Mouse (Mus musculus): ENCODE measurements around the gene Gsta2. TPM values are rescaled to one million over a fixed set of nuclear protein-coding genes. Genes with fewer than 3 reads are reported as not detected.
"Not testable (repeated sequence)": the region's sequence is repeated elsewhere in the genome, so short reads cannot be mapped to it uniquely, and the experiment has no call there.

Gene Gsta2
- polyA plus RNA-seq, 1 experiment from 2014 or later, result not detected

DNA sequence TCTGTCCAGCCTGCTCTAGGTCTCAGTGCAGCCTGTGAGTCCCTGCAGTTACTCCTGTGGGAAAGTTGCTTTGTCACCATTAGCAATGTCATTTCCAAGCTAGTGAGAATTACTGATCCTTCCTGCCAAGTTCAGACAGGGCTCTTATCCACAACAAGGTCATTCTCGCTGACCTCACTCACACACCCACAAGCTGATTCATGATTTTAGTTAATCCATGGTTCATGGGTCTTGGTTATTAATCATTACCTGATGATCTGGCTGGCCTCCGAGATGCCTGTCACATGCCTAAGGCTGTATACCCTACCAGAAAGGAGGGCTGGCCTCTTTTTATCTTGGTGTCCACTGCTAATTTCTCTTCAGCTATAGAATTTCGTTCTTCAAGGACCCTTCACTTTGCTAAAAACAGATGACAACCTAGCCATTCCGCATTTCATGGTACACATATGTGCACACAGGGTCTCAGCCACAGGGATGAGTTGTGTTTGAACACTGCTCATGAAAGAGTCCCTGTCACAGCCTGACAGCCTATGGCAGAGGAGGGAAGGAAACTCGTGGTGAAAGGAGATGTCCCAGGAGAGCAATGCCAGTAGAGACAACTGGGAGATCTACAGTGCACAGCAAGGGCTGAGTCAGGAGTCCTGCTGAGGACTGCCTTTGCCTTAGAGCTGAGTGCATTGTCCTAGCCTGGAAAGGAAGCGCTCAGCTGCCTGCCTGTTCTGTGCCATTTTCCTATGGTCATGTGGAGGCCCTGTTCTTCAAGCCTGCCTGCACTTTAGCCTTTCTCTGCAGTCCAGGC lies 7.2 kb downstream of the Gsta2 start:
- H3K4me2 ChIP-seq; H3K9me3 ChIP-seq; H3K27me3 ChIP-seq (replicated peaks); H3K4me1 ChIP-seq; H3K36me3 ChIP-seq; H3K4me3 ChIP-seq; ATAC-seq (ENCODE audit: extremely low read depth, insufficient number of reproducible peaks, low FRiP score, low TSS enrichment); H3K27ac ChIP-seq (replicated peaks); H3K9ac ChIP-seq: not testable (repeated sequence)
- WGBS, result 55% methylated on average over 6 of the region's 6 CpGs

DNA sequence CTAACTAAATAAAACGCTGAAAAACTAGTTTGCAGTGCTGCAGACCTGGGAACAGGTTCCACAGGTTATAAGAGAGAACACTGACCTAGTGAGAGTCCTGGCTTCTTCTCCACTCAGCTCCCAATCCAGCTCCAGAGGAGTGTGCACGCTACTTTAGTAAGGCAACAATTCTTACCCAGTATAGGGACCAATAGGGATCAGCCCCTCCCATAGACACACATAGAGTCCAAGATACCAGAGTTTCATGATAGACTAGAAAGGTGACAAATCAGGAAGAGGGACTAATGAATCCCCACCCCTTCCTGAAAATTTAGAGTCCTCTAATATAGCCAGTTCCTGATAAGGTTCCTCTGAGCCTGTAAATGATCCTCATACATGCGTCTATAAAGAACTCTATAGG lies 8.6 kb downstream of the Gsta2 start:
- no peaks in the 10 kb centered on the region for H3K36me3 ChIP-seq
- no peak overlapping the region for H3K9ac ChIP-seq
- H3K4me2 ChIP-seq, result no peak overlapping the region
- no peaks in the 10 kb centered on the region for H3K4me1 ChIP-seq
- WGBS, result 56% methylated on average over 3 of the region's 3 CpGs
- no peaks in the 10 kb centered on the region for H3K9me3 ChIP-seq
- no peak overlapping the region for H3K4me3 ChIP-seq
- ATAC-seq (ENCODE audit: extremely low read depth, insufficient number of reproducible peaks, low FRiP score, low TSS enrichment), result no peak
- H3K27ac ChIP-seq (replicated peaks), result no peak overlapping the region
- no peaks in the 10 kb centered on the region for H3K27me3 ChIP-seq (replicated peaks)

DNA sequence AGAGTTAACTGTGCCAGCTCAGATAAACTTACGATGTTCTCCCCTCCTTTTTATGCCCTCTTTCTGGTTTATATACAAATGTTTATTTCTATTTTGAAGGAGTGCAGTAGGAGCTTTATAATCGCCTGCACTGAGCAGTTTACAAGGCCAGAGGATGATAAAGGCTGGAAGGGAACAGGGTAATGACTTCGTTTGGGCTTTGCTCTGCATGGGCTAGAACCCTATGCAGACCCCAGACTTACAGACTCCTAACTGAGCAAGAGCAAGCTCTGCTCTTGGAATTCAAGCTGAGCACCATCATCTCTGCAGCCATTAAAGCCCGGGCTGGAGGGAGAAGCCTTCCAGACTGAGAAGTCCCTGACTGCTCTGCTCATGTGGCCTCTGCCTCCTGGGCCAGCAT lies 10.4 kb downstream of the Gsta2 start:
- H3K27ac ChIP-seq (replicated peaks); H3K4me1 ChIP-seq; H3K4me2 ChIP-seq; H3K27me3 ChIP-seq (replicated peaks); H3K9me3 ChIP-seq; H3K9ac ChIP-seq; H3K36me3 ChIP-seq; H3K4me3 ChIP-seq; ATAC-seq (ENCODE audit: extremely low read depth, insufficient number of reproducible peaks, low FRiP score, low TSS enrichment): not testable (repeated sequence)
- WGBS, result 50% methylated on average over 4 of the region's 4 CpGs

DNA sequence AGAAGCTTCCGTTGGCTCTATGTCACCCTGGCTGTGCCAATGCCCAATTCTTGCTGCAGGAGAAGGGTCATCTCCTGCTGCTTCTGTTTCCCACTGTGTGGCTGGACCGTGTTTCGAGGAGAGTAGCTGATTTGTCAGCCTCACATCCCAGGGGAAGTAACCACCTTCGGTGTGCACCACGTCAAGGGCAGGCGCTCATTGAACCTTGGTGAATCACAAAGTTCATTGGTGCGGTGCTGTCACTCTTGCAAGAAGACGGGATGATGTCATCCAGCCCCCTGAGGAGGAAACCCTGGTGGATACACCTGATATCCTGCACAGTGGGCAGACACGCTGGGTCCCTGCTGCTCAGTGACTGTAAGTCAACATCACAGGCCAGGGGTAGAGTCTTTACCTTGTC lies 12.5 kb downstream of the Gsta2 start:
- WGBS, result 83% methylated on average over 9 of the region's 9 CpGs
- H3K27me3 ChIP-seq (replicated peaks); ATAC-seq (ENCODE audit: extremely low read depth, insufficient number of reproducible peaks, low FRiP score, low TSS enrichment): not testable (repeated sequence)

DNA sequence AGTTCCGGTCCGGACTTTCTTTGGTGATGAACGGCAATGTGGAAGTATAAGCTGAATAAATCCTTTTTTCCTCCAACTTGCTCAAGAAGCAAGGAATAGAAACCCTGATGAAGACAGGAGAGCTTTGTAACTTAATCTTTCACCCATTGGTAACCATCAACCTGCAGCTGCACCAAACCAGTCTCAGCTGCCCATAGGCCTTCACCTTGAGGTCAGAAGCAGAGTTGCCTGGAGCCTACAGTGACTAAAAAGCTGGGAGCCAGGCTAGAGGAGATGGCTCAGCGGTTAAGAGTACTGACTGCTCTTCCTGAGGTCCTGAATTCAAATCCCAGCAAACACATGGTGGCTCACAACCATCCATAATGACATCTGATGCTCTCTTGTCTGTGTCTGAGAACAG lies 13.1 kb downstream of the Gsta2 start:
- not testable (repeated sequence) for H3K9me3 ChIP-seq; H3K36me3 ChIP-seq; H3K4me1 ChIP-seq; H3K27me3 ChIP-seq (replicated peaks); H3K4me3 ChIP-seq; H3K9ac ChIP-seq; H3K27ac ChIP-seq (replicated peaks); H3K4me2 ChIP-seq; ATAC-seq (ENCODE audit: extremely low read depth, insufficient number of reproducible peaks, low FRiP score, low TSS enrichment)
- 72% methylated on average over 4 of the region's 4 CpGs for WGBS

More for the DNA sequence above, 12.5 kb downstream of the Gsta2 start:
- H3K4me3 ChIP-seq; H3K36me3 ChIP-seq; H3K9ac ChIP-seq; H3K27ac ChIP-seq (replicated peaks); H3K9me3 ChIP-seq; H3K4me1 ChIP-seq; H3K4me2 ChIP-seq: not testable (repeated sequence)

DNA sequence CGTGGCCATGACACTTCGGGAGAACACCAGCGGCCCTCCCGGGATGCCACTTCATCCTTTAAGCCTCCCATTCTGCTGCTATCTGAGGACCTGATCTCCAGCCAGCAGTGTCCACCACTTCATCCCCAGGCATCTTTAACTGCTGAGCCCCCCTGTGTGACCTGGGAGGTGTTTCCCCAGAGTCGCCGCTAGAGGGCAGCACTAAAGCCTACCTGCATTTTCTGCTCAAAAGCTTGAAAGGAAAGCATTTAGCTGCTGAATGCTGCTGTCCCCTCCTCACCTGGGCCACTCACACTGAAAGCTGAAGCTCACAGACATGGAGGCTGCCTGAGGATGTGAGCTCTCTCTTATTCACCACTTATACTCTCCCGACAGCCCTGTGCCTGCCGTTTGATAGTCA lies 15.3 kb downstream of the Gsta2 start:
- not testable (repeated sequence) for H3K9ac ChIP-seq; H3K27ac ChIP-seq (replicated peaks); H3K4me2 ChIP-seq; H3K9me3 ChIP-seq; H3K27me3 ChIP-seq (replicated peaks); H3K36me3 ChIP-seq; ATAC-seq (ENCODE audit: extremely low read depth, insufficient number of reproducible peaks, low FRiP score, low TSS enrichment); H3K4me3 ChIP-seq; H3K4me1 ChIP-seq
- WGBS, result 17% methylated on average over 8 of the region's 8 CpGs

DNA sequence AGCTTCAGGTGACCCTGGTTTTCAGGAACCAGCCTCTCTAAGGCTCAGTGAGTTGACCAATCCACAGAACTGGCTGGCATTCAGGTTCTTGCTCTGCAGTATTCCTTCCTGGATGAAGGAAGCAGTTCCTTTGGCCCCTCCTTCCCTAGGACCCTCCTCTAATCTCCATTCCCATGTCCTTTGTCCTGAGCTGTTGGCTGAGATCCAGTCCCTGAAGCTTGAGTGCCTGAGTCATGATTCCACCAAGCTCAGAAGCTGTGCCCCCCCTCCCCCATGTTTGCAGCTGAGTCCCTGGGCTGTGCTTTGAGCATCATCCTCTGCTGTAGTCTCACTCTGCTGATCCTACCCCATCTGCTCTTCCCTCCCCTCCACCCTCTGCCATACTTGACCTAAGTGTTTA lies 18.5 kb downstream of the Gsta2 start:
- H3K4me1 ChIP-seq; H3K9ac ChIP-seq; H3K27me3 ChIP-seq (replicated peaks); H3K4me2 ChIP-seq; H3K36me3 ChIP-seq; H3K9me3 ChIP-seq; ATAC-seq (ENCODE audit: extremely low read depth, insufficient number of reproducible peaks, low FRiP score, low TSS enrichment); H3K27ac ChIP-seq (replicated peaks); H3K4me3 ChIP-seq: not testable (repeated sequence)

DNA sequence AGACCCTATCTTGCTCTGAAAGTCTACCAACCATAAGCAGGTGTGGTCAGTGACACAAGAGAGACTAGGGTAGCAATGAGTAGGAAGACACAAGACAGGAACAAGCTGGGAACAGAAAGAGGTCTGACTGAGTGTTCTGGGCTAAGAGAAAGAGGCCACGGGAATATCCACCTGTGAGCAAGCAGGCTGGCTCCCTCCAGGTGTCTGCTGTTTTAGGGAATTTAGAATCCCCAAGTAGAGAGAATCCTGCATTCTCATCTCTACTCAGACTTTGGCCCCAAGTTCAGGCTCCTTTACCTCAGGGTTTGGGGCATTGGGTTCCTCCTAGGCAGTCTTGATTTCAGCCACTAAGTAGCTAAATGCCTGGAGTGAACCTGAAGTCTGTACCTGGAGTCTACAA lies 28.3 kb downstream of the Gsta2 start, which contains the start of gene Omt2b:
Omt2b (plus strand) TSS at position 301 of the 400 bp plus-strand sequence.
- H3K4me1 ChIP-seq; H3K27me3 ChIP-seq (replicated peaks); ATAC-seq (ENCODE audit: extremely low read depth, insufficient number of reproducible peaks, low FRiP score, low TSS enrichment): not testable (repeated sequence)

DNA sequence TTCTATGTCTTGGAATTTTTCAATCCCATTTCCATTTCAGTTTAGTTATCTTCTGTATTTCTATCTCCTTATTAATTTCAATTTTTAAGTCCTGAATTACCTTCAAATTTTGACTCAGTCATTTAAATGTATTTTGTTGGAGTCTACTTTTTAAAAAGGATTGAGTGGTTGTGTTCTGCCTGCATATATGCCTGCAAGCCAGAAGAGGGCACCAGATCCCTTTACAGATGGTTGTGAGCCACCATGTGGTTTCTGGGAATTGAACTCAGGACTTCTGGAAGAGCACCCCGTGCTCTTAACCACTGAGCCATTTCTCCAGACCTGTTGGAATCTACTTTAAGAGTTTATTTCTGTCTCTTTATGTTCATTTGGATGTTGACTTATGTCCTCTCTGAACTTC lies 36.1 kb downstream of the Gsta2 start:
- Histone ChIP-seq H3K9me3 (peaks cover 1% of the 10 kb centered on the region; the same call in 1 of the 2 replicates), H3K4me1 (no peaks in the 10 kb centered on the region), H3K4me2 (no peak overlapping the region), H3K9ac (no peak overlapping the region), H3K36me3 (no peaks in the 10 kb centered on the region), H3K4me3 (no peak overlapping the region), H3K27ac (replicated peaks) (no peak overlapping the region), H3K27me3 (replicated peaks) (0 out of 2 replicates have a peak, but pooled peaks cover 6% of the 10 kb centered on the region)
- ATAC-seq (ENCODE audit: extremely low read depth, insufficient number of reproducible peaks, low FRiP score, low TSS enrichment), result no peak
- 14% methylated on average over 1 of the region's 1 CpGs for WGBS

More for the DNA sequence above, 28.3 kb downstream of the Gsta2 start, which contains the start of gene Omt2b:
- not testable (repeated sequence) for H3K36me3 ChIP-seq; H3K9ac ChIP-seq; H3K27ac ChIP-seq (replicated peaks); H3K9me3 ChIP-seq; H3K4me3 ChIP-seq; H3K4me2 ChIP-seq
- WGBS, result 71% methylated on average over 1 of the region's 1 CpGs

DNA sequence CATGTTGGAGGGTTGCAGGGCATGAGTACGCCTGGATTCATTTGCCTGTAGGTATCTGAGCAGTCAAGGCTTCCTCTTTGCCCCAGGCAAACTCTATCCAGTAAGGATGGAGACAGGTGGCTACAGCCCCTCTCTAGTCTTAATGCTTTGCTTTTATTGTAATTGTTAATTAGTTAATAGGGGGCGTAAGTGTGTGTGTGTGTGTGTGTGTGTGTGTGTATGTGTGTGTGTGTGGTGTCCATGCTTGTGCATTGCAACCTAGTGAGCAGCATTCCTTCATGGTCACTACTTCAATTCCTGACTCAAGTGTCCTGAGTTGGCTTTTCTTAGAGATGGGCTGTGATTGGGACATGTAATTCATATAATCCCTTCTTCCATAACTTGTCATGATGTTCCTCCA lies 40.9 kb downstream of the Gsta2 start, which contains the start of gene Omt2a:
Omt2a (minus strand) TSS at position 101 of the 400 bp plus-strand sequence.
- Histone ChIP-seq H3K4me3 (no peak within 1 kb of the TSS), H3K9ac (no peak within 1 kb of the TSS), H3K4me1 (no peaks in the 10 kb centered on the region), H3K27me3 (replicated peaks) (no peaks in the 10 kb centered on the region), H3K27ac (replicated peaks) (no peak within 1 kb of the TSS), H3K9me3 (no peaks in the 10 kb centered on the region), H3K36me3 (no peaks in the 10 kb centered on the region), H3K4me2 (no peak within 1 kb of the TSS)
- 57% methylated on average over 2 of the region's 2 CpGs for WGBS
- ATAC-seq (ENCODE audit: extremely low read depth, insufficient number of reproducible peaks, low FRiP score, low TSS enrichment), result no peak

DNA sequence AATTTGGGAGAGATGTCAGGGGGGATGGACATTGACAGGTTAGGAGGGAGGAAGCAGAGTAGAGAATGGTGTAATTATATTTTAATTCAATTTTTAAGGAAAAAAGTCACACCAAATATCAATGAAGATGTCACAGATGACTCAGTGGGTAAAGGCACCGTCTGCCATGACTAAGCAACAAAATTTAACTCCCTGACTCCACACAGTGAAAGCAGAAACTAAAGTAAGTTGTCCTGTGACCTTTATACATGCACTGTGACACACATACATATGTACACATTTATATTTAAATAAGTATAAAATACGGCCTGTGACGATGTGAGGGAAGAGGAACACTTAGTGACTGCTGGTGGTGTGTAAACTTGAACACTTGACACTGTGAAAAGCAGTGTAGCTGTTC lies 47.5 kb downstream of the Gsta2 start:
- not testable (repeated sequence) for H3K27me3 ChIP-seq (replicated peaks); H3K27ac ChIP-seq (replicated peaks); H3K36me3 ChIP-seq; H3K9me3 ChIP-seq; ATAC-seq (ENCODE audit: extremely low read depth, insufficient number of reproducible peaks, low FRiP score, low TSS enrichment); H3K4me2 ChIP-seq; H3K9ac ChIP-seq; H3K4me1 ChIP-seq; H3K4me3 ChIP-seq
- WGBS, result 79% methylated on average over 3 of the region's 3 CpGs

DNA sequence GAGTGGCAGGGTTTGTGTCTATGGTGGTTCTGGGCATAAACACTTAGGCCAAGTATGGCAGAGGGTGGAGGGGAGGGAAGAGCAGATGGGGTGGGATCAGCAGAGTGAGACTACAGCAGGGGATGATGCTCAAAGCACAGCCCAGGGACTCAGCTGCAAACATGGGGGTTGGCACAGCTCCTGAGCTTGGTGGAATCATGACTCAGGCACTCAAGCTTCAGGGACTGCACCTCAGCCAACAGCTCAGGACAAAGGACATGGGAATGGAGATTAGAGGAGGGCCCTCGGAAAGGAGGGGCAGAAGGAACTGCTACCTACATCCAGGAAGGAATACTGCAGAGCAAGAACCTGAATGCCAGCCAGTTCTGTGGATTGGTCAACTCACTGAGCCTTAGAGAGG lies 56.4 kb downstream of the Gsta2 start:
- H3K4me2 ChIP-seq; H3K9ac ChIP-seq; H3K4me3 ChIP-seq; H3K4me1 ChIP-seq; H3K36me3 ChIP-seq; H3K27me3 ChIP-seq (replicated peaks); ATAC-seq (ENCODE audit: extremely low read depth, insufficient number of reproducible peaks, low FRiP score, low TSS enrichment); H3K27ac ChIP-seq (replicated peaks); H3K9me3 ChIP-seq: not testable (repeated sequence)
- WGBS, result 59% methylated on average over 1 of the region's 1 CpGs

All from heart, embryonic 13.5 days (tissue).